Mouse (Mus musculus) cerebellum, adult 8-10 months (tissue): ENCODE data around the gene Gm14151.
A peak's percentile ranks its signal among the peaks of the same experiment; 100 is the strongest.
"Not testable (repeated sequence)": the region's sequence is repeated elsewhere in the genome, so short reads cannot be mapped to it uniquely, and the experiment has no call there.

Experiments used
- DNase-seq: peaks from one replicate; pipeline ENCODE4 v3.0.0; 2022

Gm14151 gene

DNA sequence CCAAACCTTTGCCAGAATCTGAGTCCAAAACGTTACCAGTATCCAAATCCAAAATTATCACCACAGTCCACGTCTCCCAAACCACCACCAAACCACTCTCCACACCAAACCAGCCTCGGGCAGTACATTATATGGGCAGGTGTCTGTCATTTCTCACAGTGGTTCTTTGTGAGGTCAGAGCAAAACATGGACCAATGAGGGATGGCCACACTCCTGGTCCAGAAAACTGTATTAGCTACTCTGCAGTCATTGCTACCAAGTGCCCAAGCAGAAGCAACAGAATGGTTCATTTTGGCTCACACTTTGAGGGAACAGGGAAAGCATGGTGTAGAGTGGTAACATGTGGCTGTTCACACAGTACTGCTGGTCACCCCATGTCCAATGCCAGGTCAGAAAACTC lies at the start of gene Gm14151:
Gene Gm14151, minus strand, starts transcription at position 101 of the 400 bp plus-strand sequence.
- DNase-seq: not testable (repeated sequence)

DNA sequence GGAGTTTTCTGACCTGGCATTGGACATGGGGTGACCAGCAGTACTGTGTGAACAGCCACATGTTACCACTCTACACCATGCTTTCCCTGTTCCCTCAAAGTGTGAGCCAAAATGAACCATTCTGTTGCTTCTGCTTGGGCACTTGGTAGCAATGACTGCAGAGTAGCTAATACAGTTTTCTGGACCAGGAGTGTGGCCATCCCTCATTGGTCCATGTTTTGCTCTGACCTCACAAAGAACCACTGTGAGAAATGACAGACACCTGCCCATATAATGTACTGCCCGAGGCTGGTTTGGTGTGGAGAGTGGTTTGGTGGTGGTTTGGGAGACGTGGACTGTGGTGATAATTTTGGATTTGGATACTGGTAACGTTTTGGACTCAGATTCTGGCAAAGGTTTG lies 5.8 kb upstream of the Gm14151 start, which contains the start of gene Gm14147:
Gene Gm14147, plus strand, starts transcription at position 301 of the 400 bp plus-strand sequence.
- not testable (repeated sequence) for DNase-seq

DNA sequence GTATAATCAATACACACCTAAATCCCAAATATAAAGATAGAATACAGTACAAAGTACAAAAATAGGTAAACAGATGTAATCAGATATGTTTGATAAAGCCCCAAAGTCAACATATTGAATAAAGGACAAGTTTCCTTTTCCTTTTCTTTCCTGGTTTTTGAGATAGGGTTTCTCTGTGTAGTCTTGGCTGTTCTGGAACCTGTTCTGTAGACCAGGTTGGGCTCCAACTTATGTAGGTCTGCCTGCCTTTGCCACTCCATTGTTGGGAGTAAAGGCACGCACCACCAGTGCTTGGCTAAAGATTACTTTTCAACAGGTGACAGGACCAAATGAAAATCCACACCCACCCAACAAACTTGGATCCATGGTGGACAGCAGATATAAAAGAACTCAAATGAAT lies 35.5 kb downstream of the Gm14151 start:
- no peak for DNase-seq

DNA sequence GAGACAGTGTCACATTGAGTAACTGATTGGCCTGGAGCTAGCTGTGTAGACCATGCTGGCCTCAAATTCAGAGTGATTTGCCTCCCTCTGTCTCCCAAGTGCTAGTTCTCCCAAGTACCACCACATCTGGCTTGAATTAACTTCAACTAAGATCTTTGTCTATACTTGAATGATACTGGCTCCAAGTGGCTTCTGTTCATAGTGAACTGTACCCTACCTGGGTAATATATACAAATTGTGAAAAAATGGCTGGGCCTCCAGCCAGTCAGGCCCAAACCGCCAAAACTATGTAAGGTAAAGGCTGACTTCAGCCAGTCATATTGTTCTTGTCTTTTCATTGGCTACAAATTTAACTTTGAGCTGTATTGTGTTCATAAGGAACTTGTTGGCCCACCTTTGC lies 51.7 kb downstream of the Gm14151 start:
- no peak for DNase-seq

DNA sequence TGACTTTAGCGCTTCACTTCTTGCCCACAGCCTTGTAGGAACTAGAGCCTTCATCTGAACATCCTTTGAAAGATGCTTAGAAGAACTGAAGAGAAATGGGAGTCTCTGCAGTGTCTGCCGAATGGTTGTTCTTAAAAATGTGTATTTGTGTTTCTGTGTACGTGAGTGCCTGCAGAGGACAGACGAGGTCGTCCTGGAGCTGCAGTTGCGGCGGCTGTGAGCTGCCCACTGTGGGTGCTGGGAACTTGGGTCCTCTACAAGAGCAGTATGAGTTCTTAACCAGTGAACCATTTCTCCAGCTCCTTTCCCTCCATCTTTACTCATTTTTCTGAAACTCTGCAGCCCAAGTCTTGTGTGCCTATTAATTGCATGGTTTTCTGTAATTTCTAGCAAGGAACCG lies 52.4 kb downstream of the Gm14151 start:
- no peak for DNase-seq

DNA sequence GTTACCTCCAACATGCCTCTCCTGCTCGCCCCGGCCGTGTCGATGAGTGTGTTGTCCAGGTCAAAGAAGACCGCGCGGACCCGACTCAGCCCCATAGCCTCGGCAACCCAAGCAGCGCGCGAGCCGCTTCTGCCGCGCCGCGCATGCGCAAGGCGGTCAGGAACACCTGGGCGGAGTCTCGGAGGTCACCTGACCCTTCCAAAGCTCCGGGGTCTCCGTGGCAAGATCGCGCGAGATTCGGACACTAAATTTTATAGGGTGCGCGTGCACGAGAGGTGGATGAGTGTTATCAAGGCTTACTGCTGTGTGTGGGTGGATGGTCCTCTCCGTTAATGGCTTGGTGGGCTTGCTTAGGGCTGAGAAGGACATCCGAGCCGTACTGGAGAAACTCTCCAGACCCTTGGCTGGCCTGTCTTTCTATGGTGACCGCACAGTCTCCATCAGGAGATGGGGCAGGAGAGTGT lies 52.9 kb downstream of the Gm14151 start, which contains the start of the genes Ninl and Nanp:
Gene Ninl, minus strand, starts transcription at position 151 of the 464 bp plus-strand sequence.
Gene Nanp, minus strand, starts transcription at position 167 of the 464 bp plus-strand sequence.
- peak; percentile 93 for DNase-seq

DNA sequence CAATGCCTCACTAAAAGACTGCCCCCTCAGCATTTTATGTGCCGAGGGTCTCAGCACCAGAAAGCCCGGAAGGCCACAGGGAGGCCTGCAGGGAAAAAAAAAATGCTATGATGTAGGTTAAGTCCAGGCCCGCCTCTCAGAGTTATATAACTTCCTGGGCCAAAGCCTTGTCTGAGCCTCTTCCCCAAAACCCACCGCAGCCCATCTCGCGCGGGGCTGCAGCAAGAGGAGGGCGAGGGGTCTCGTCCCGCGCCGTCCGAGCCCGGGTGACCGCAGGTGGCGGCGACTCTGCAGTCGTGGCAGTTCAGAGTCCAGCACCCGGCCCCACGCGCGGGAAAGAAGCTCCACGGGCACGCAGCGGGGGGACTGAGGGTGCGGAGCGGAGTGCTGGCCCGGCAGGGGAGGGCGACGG lies 53.3 kb downstream of the Gm14151 start:
- no peak for DNase-seq

DNA sequence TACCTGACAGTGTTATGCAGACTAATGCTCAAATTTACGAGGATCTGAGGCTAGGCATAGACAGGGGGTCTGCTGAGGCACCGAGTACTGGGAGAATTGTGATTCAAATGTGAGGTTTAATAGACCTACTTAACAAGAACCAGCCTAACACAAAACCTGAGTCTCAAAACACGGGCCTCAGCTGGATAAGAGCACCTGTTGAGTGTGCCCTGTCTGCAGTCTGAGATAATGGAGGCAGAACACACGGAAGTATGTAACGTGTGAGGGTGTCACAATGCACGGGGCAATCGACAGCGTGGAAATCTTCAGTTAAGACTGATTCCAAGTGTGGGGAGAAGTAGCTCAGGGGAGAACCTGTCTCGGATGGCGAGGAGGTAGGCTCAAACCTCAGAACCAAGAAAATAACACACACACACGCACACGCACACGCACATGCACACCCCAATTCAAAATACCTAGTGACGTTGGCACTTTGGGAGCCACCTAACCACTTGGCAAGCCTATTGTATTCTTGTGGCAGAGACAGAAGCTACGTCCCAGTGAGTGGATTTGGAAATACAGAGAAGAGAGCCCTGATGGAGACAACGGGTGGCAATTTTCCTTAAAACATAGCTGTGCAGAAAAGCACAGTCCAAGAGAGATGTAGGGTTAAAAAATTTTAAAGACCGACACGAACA lies 54.1 kb downstream of the Gm14151 start:
- no peak for DNase-seq

DNA sequence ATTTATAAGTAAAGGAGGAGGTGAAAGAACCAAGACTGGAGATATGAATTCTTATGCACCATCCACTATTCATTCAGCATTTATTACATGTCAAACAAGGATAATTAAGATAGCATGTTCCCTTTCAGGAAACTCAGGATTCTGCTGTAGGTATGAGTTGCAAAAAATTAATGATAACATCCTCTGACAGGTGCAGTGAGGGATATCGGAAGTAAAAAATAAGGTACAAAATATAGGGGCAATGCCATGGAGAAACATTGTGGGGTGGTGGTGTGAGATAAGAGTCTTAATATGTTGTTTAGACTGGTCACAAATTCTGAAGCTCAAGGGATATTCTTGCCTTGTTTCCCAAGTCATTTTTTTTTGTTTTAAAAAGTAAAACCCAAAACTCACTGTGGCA lies 54.9 kb downstream of the Gm14151 start:
- no peak for DNase-seq
